Comparison of ENCODE assay signal across 10 mouse cellular contexts in the genomic region with DNA sequence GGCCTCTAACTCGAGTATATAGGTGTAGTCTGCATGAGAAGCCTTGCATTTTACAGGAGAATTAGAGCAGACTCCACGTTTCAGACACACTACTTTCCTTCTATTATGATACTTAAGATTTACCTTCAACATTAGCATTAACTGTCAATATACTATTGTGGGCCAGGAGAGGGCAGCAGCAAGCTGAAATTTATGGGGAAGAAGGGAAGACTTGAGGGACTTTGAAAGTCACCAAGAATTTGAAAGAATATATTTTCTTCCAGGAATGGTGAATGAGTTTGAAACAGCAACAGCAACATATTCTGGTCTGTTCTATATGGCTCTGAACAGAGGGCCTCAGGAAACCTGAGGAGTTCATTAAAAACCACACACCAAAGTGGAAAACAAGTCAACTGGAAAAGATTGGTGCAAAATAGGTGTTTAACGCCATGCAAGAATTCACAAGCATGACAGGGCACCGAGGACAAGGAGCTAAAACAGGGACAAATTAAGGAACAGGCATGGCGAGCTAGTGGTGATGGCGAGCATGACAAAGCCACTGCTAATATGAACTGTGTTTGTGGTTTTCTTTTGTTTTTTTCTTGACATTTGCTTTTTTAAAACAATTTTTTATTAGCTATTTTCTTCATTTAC.
DNase-seq lines count a peak whose midpoint lies in the region; ATAC-seq lines count a peak whose summit lies in the region.
"Had no signal": no experiment of that assay in that cellular context is flagged by ENCODE, and none has a peak within 500 bp of the region (broad histone marks: within the 10 kb centered on the region; RNA-seq: fewer than 3 reads in every experiment).

No protein-coding gene starts in this region.

- whole genome bisulfite sequencing in kidney, embryonic 15.5 days = 43% methylated on average over 6 of the region's 6 CpGs
- 52% methylated on average over 6 of the region's 6 CpGs for WGBS in embryonic facial prominence, embryonic 10.5 days

- H3K27ac ChIP-seq in kidney, embryonic 15.5 days = no peak overlapping the region
- H3K27ac ChIP-seq in embryonic facial prominence, embryonic 10.5 days (replicated peaks) = no peak overlapping the region
- H3K27ac ChIP-seq: embryonic facial prominence, embryonic 12.5 days; neural tube, embryonic 12.5 days had no signal

- no peaks in the 10 kb centered on the region for H3K9me3 ChIP-seq in kidney, embryonic 15.5 days (replicated peaks)
- H3K9me3 ChIP-seq in embryonic facial prominence, embryonic 10.5 days = no peaks in the 10 kb centered on the region
- H3K9me3 ChIP-seq: embryonic facial prominence, embryonic 12.5 days; neural tube, embryonic 12.5 days had no signal

- H3K4me2 ChIP-seq in kidney, embryonic 15.5 days = no peak overlapping the region
- H3K4me2 ChIP-seq: embryonic facial prominence, embryonic 12.5 days; neural tube, embryonic 12.5 days had no signal

- H3K4me1 ChIP-seq in kidney, embryonic 15.5 days = no peaks in the 10 kb centered on the region
- H3K4me1 ChIP-seq in embryonic facial prominence, embryonic 10.5 days = no peaks in the 10 kb centered on the region
- H3K4me1 ChIP-seq: embryonic facial prominence, embryonic 12.5 days; neural tube, embryonic 12.5 days had no signal

- no peaks in the 10 kb centered on the region for H3K27me3 ChIP-seq in kidney, embryonic 15.5 days
- no peaks in the 10 kb centered on the region for H3K27me3 ChIP-seq in embryonic facial prominence, embryonic 10.5 days (replicated peaks; ENCODE audit: low read depth, poor library complexity, severe bottlenecking)
- H3K27me3 ChIP-seq: embryonic facial prominence, embryonic 12.5 days; neural tube, embryonic 12.5 days had no signal

- H3K4me3 ChIP-seq in kidney, embryonic 15.5 days (replicated peaks) = no peak overlapping the region
- H3K4me3 ChIP-seq in embryonic facial prominence, embryonic 10.5 days = no peak overlapping the region
- H3K4me3 ChIP-seq: embryonic facial prominence, embryonic 12.5 days; neural tube, embryonic 12.5 days had no signal

- DNase-seq in kidney, adult 11 months = no peak
- DNase-seq in NIH3T3 (ENCODE audit: low read depth) = peak; percentile 43
- DNase-seq in embryonic facial prominence, embryonic 10.5 days (ENCODE audit: low spot score) = peak; percentile 33
- DNase-seq in left cerebral cortex, adult 11 months (ENCODE audit: low spot score) = peak; percentile 5
- peak; percentile 34 for DNase-seq in telencephalon, adult 2 months (ENCODE audit: low read depth, low spot score)
- no peak for DNase-seq in lung, postnatal 14 days
- no peak for DNase-seq in urinary bladder, postnatal 10 days (ENCODE audit: low spot score)

- ATAC-seq in kidney, embryonic 15.5 days (replicated peaks; ENCODE audit: low FRiP score) = peak; percentile 58

- no peaks in the 10 kb centered on the region for H3K36me3 ChIP-seq in kidney, embryonic 15.5 days
- H3K36me3 ChIP-seq in embryonic facial prominence, embryonic 10.5 days (replicated peaks) = no peaks in the 10 kb centered on the region
- H3K36me3 ChIP-seq: embryonic facial prominence, embryonic 12.5 days; neural tube, embryonic 12.5 days had no signal

- H3K9ac ChIP-seq in kidney, embryonic 15.5 days = no peak overlapping the region
- H3K9ac ChIP-seq: embryonic facial prominence, embryonic 12.5 days; neural tube, embryonic 12.5 days had no signal

Comparison
In these comparisons a context has a peak if more than half of its experiments do, and no peak if none do; other contexts are left out.
1. DNase-seq: peak in NIH3T3 (single experiment), embryonic facial prominence, embryonic 10.5 days (single experiment), left cerebral cortex, adult 11 months (single experiment) and telencephalon, adult 2 months (single experiment); none in kidney, adult 11 months (single experiment), lung, postnatal 14 days (single experiment) and urinary bladder, postnatal 10 days (single experiment).